Mouse (Mus musculus): ENCODE results near the gene Mex3b. TPM values are rescaled to one million over a fixed set of nuclear protein-coding genes. Genes with fewer than 3 reads are reported as not detected.

Mex3b gene
- total RNA-seq, 2 experiments from 2014 or later = 22.6 to 25.0 TPM

DNA sequence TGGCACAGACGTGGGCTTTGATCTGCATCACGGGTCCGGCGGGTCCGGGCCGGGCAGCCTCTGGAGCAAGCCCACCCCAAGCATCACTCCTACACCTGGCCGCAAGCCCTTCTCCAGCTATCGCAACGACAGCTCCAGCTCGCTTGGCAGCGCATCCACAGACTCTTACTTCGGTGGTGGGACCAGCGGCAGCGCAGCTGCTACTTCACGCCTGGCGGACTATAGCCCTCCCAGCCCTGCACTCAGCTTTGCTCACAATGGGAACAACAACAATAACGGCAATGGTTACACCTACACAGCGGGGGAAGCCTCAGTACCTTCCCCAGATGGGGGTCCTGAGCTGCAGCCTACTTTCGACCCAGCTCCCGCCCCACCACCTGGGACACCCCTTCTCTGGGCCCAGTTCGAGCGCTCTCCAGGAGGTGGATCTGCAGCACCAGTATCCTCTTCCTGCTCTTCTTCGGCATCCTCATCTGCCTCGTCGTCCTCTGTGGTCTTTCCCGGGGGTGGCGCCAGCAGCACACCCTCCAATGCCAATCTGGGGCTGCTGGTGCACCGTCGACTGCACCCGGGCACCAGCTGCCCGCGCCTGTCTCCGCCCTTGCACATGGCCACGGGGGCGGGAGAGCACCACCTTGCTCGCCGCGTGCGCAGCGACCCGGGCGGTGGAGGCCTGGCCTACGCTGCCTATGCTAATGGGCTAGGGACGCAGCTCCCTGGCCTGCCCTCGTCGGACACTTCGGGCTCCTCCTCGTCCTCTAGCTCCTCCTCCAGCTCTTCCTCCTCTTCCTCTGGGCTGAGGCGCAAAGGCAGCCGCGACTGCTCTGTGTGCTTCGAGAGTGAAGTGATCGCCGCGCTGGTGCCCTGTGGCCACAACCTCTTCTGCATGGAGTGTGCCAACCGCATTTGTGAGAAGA, 2.4 kb downstream of the Mex3b start:
- TF ChIP-seq CTCF (conservative IDR thresholded peaks at IDR 0.05) = no peak
- peak overlapping the region; percentile 99 for H3K4me3 ChIP-seq
- H3K27ac ChIP-seq = peak overlapping the region; percentile 100
- DNase-seq (ENCODE audit: low spot score in 2 of 2) = peak; percentile 26 to 40

DNA sequence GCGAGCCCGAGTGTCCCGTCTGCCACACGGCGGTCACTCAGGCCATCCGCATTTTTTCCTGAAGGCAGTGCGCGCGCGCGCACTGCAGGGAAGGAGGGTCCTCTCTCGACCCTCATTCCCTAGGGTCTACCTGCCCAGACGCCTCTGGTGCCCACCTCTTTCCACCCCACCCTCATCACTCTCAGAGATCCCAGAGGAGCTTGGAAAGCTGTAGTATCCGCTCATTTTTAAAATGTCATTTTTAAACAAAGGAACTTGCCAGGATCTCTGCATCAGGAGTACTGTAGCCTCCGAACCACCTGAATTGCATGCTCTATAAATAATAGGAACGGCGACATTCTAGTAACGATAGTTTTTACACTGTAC, 3.0 kb downstream of the Mex3b start:
- peak overlapping the region; percentile 100 for H3K27ac ChIP-seq
- peak overlapping the region; percentile 99 for H3K4me3 ChIP-seq
- TF ChIP-seq CTCF (conservative IDR thresholded peaks at IDR 0.05) = no peak
- no peak for DNase-seq (ENCODE audit: low spot score in 2 of 2)

DNA sequence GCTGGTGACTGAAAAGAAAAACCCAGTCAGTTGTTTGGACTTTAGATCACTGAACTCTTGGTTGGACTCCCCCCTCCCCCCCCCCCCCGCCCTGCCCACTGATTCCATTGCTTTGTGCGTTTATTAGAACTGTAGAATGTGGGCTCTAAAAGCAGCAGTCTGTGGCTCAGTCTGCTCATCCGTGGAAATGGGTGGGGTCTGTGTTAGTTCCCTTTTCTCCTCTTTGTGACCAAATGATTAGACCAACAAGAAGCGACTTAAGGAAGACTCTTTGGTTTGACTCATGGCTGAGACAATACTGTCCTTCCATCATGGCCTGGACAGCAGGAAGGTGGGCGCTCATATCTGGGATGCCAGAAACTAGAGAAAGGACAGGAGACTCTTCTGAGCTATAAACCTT, 9.4 kb downstream of the Mex3b start:
- no peak for DNase-seq (ENCODE audit: low spot score in 2 of 2)
- no peak overlapping the region for H3K4me3 ChIP-seq
- TF ChIP-seq CTCF (conservative IDR thresholded peaks at IDR 0.05) = no peak
- H3K27ac ChIP-seq = no peak overlapping the region

DNA sequence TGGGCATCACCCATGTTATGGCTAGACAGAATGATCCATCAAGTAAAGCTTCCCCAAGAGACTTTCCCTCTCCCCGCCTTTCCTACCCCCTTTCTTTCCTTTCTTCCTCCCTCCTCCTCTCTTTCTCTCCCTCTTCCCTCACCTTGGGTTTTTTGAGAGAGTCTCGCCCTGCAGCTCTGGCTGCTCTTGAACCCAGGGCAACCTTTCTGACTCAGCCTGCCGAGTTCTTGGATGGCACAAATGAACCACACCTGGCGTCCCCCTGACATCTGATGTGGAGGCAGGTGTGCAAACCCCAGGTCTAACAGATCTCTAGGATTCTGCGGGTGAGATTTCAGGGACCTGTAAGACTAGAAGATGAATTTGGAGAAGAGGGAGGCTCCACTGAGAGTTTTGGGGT, 12.9 kb downstream of the Mex3b start:
- no peak overlapping the region for H3K27ac ChIP-seq
- TF ChIP-seq CTCF (conservative IDR thresholded peaks at IDR 0.05) = no peak
- DNase-seq (ENCODE audit: low spot score in 2 of 2) = no peak
- no peak overlapping the region for H3K4me3 ChIP-seq

DNA sequence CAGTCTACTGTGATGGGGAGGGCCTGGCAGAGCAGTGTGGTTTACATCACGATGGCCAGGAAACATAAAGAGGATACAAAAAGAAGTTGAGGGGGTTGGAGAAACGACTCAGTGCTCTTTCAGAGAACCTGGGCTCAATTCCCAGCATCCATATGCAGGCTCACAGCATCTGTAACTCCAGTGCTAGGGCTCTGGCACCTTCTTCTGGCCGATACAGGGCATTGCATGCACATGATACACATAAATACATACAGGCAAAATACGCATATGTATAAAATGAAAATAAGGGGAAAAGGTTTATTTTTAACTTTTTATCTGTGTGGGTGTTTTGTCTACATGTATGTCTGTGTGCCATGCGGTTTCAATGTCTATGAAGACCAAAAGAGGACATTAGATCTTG, 13.6 kb downstream of the Mex3b start:
- no peak overlapping the region for H3K27ac ChIP-seq
- DNase-seq (ENCODE audit: low spot score in 2 of 2) = no peak
- peak; percentile 39 for TF ChIP-seq CTCF (conservative IDR thresholded peaks at IDR 0.05)
- H3K4me3 ChIP-seq = no peak overlapping the region

DNA sequence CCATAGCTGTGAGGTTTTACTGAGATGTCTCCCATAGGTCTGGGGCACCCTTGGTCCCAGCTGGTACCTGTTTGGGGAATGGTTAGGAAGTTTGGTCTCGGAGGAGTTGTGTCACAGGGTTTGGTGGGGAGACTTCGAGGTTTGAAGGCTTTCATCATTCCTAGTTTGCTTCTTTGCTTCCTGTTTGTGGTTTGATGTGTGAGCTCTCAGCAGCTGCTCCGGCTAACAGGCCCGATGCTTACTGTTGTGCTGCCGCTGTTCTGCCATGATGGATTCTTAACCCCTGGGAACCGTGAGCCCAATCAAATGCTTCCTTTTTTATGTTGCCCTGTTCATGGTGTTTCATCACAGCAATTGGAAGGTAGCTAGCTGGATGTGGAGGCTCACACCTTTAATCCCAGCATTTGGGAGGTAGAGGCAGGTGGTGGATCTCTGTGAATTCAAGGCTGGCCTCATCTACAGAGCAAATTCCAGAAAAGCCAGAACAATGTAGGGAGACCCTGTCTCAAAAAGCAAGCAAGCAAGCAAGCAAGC, 23.3 kb downstream of the Mex3b start:
- TF ChIP-seq CTCF (conservative IDR thresholded peaks at IDR 0.05) = no peak

DNA sequence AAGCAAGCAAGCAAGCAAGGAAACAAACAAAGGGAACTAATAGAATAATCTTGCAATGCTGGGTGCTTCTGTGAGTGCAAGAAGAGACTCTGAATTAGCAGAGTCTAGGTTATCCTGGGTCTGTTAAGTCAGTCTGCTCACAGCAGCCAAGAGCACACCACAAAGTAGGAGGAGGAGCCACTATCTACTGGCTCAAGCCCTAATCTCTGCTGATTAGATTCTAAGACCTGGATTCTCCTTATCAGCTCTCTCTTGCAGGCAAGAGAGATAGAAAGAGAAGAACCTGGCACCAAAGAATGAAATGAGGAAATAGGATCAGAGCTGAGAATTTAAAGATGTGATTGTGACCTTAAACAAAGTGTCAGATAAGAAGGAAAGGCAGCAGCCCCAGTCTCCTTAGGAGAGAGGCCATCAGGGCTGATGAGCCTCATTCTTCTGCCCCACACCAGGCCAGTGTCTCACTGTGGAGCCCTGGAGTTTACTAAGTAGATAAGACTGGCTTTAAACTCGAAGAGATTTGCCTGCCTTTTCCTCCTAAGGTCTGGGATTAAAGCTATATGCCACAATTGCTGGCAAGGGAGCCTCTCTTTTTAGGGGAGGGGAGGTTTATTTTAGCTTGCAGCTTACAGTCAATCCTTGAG, 23.9 kb downstream of the Mex3b start:
- DNase-seq (ENCODE audit: low spot score in 2 of 2) = no peak
- TF ChIP-seq CTCF (conservative IDR thresholded peaks at IDR 0.05) = no peak
- H3K27ac ChIP-seq = no peak overlapping the region

More for the DNA sequence above, 23.3 kb downstream of the Mex3b start:
- no peak overlapping the region for H3K4me3 ChIP-seq
- no peak for DNase-seq (ENCODE audit: low spot score in 2 of 2)
- H3K27ac ChIP-seq = no peak overlapping the region

DNA sequence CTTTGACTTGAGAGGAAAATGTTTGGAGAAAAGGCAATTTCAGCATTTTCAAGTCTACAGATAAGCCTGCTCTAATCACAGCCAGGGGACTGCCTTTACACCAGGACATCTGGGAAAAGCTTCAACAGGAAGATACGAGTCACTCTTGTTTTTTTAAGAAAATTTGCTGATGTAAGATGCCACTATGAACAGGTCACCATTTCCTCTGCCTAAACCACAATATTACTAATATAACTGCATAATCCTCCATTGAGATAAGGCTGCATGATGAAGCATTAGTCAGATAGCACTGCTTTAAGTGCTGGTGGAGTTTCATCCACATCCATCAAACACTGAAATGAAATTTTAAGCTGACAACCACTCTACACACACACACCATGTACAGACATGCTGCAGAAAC, 27.2 kb downstream of the Mex3b start:
- no peak overlapping the region for H3K4me3 ChIP-seq
- no peak overlapping the region for H3K27ac ChIP-seq
- DNase-seq (ENCODE audit: low spot score in 2 of 2) = no peak
- TF ChIP-seq CTCF (conservative IDR thresholded peaks at IDR 0.05) = no peak

More for the DNA sequence above, 23.9 kb downstream of the Mex3b start:
- no peak overlapping the region for H3K4me3 ChIP-seq

DNA sequence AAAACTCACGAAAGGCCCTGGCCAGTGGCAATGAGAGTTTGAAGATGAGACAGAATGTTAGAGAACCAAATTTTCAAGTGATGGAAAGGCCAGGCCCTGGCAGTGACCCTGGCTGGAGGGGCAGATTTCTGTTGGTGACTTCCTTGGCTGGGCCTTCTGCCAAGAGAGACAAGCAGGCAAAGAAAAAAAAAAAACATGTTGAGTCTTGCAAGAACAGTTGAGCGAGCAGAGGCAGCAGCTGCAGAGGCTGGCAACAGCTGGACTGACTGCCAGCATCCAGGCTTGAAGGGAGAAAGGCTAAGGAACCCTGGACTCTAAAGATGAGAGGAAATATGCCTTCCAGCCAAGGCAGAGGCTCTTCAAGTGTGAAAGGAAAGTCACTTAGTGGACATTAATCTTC, 28.5 kb downstream of the Mex3b start:
- no peak for TF ChIP-seq CTCF (conservative IDR thresholded peaks at IDR 0.05)
- no peak overlapping the region for H3K4me3 ChIP-seq
- DNase-seq (ENCODE audit: low spot score in 2 of 2) = no peak
- H3K27ac ChIP-seq = no peak overlapping the region

DNA sequence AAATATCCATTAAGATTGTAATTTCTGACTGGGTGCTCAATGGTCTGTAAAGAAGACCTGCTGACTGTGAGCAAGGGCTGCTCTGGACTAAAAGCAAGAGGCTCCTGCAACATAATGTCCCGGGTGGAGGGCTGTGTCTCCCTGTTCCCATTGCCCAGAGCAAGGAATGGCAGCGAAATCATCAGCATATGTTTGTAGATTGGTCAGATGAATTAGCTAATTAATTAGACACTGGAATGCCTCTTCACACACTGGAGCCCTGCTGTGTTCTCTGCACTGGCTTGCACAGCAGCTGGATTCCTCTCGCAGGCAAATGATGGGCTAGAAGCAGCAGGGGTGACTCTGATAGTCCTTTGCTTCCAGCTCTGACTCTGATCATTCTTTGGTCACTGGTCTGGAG, 29.6 kb downstream of the Mex3b start:
- no peak for DNase-seq (ENCODE audit: low spot score in 2 of 2)
- TF ChIP-seq CTCF (conservative IDR thresholded peaks at IDR 0.05) = no peak
- Histone ChIP-seq H3K4me3 (no peak overlapping the region), H3K27ac (no peak overlapping the region)

DNA sequence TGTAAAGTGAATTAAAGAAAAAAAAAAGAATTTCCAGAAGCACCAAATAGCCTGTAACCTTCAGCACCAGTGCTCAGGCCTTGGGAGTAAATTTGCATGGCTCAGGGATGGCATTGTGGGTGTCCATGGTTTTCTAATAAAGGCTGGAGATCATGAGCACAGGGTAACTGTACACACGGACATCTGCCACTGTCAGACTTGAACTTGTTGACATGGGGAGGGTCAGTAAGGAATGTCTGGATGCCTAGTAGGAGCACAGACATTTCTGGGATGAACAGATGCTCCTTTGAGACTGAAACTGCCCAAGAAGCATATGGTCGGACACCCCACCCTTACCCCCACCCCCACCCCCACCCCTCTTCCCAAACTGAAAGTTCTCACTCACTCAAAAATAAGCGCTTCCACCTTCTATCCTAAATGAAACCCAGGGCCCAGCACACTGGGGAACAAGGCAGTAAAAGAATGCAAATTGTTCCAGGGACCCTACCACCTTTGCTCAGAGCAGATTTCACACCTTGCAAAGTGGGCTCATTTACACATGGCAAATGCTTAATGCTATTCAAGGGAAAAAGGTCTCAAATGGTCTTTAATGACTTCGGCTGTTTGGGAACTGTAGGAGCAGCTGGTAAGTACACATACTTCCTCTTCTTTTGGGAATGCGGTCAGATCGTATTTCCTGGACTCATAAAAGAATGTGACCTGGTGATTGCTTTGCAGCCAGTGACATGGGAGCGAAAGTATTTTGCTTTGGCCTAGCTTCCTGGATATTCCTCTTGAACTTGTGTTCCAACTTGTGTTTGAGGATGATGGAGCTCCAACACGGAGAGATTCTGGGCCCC, 32.5 kb downstream of the Mex3b start:
- no peak overlapping the region for H3K4me3 ChIP-seq

DNA sequence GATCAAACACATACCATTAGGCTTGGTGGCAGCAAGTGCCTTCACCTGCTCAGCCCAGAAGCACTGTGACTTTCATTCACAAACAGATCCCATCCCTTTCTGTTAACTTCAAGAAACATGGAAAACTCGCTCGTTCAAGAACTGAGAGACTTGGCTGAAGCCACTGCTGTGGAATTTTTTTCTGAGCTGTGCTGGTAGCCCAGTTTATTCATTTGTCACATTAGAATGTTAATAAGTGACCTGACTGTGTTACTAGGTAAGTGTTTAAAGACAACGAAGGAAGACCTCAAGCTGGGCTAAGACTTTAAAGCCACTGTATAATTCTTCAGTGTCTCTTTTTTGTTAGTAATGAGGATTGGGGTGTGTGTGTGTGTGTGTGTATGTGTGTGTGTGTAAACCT, 35.9 kb downstream of the Mex3b start:
- Histone ChIP-seq H3K27ac (no peak overlapping the region), H3K4me3 (no peak overlapping the region)
- DNase-seq (ENCODE audit: low spot score in 2 of 2) = no peak
- no peak for TF ChIP-seq CTCF (conservative IDR thresholded peaks at IDR 0.05)

More for the DNA sequence above, 32.5 kb downstream of the Mex3b start:
- TF ChIP-seq CTCF (conservative IDR thresholded peaks at IDR 0.05) = no peak
- no peak for DNase-seq (ENCODE audit: low spot score in 2 of 2)
- H3K27ac ChIP-seq = no peak overlapping the region

DNA sequence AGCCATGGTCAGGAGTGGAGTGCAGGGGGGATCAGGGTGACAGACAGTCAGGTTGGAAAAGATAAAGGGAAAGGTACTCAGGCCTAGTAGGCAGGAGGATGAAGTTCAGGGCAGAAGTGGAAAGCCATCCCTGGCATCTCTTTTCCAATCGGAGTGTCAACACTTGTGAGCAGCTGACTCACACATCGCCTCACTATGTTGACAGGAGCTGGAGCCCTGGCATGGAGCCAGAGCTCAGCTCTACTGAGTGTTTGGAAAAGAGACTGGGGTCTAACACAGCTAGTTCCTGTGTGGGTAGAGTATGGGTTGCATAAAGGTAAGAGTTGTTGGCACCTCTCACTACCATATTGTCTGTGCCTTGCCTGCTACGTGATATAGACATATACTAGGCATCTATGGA, 38.4 kb downstream of the Mex3b start:
- no peak for TF ChIP-seq CTCF (conservative IDR thresholded peaks at IDR 0.05)
- no peak overlapping the region for H3K4me3 ChIP-seq
- no peak for DNase-seq (ENCODE audit: low spot score in 2 of 2)
- H3K27ac ChIP-seq = no peak overlapping the region
